Mouse (Mus musculus) left cerebral cortex, adult 8-10 months (tissue): ENCODE results near the gene Zfp950. TPM values are rescaled to one million over a fixed set of nuclear protein-coding genes. Genes with fewer than 3 reads are reported as not detected.
"Not testable (repeated sequence)": the region's sequence is repeated elsewhere in the genome, so short reads cannot be mapped to it uniquely, and the experiment has no call there.

Experiments
- DNase-seq, 2 experiments: peaks; one replicate each; pipeline ENCODE4 v3.0.0; 2022; ENCODE audit warnings: low spot score in 2 of 2
- total RNA-seq, 4 experiments: library from RNA; stranded (reverse); gene quantifications; 2 replicates each; pipeline ENCODE4 v1.2.4; 2022

The Zfp950 gene
- 10 to 100 TPM; 44.1 to 47.5 (median 45.9) TPM for total RNA-seq

DNA sequence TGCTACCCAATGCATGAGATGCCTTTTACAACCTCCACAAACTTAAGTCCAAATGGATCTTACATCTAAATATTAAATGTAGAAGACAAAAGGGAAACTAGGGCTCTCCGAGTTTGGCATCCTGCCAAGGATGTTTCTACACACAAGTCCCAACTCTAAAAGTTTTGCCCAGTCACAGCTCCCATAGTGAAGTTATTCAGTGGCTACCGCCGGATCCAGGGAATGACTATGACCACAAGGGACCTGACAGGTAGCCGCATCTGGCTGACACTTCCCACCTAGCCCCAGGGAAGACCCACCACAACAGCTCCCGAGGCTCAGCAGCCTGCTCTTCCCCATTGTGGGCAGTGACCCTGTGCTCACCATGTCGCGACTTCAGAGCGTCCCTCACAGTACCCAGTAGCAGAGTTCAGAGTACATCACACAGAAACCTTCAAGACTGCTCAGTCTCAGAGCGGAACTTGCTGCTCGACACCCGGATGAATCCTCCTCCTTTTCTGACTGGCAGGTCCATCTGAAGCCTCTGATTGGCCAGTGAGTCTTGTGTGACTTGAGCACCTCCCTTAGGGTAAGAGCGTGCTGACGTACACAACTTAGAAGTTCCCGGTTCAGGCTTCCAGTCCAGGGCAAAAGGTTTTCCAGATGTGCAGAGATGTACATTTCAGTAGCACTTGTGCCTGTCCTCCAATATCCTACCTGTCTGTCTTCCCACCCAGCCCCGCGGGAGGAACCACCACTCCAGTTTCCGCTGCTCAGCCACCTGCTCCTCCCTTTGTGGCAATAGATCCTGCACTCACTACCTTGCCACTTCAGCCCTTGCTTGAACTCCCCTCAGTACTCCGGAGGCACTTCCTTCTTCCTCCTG is at the start of gene Zfp950:
Gene Zfp950 (minus strand): TSS at position 499 of the 865 bp plus-strand sequence.
- peak; percentile 62 to 88 for DNase-seq

DNA sequence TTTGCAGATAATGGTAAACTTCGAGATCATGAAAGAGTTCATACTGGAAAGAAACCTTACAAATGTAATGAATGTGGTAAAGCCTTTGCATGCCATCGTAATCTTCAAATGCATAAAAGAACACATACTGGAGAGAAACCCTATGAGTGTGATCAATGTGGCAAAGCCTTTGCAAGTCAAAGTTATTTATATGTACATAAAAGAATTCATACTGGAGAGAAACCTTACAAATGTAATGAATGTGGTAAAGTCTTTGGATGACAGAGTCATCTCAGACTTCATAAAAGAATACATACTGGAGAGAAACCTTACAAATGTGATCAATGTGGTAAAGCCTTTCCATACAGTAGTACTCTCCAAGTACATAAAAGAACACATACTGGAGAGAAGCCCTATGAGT is 43.0 kb upstream of the Zfp950 start, which contains the start of gene Gm6020:
Gene Gm6020 (plus strand): TSS at position 301 of the 400 bp plus-strand sequence.
- not testable (repeated sequence) for DNase-seq

DNA sequence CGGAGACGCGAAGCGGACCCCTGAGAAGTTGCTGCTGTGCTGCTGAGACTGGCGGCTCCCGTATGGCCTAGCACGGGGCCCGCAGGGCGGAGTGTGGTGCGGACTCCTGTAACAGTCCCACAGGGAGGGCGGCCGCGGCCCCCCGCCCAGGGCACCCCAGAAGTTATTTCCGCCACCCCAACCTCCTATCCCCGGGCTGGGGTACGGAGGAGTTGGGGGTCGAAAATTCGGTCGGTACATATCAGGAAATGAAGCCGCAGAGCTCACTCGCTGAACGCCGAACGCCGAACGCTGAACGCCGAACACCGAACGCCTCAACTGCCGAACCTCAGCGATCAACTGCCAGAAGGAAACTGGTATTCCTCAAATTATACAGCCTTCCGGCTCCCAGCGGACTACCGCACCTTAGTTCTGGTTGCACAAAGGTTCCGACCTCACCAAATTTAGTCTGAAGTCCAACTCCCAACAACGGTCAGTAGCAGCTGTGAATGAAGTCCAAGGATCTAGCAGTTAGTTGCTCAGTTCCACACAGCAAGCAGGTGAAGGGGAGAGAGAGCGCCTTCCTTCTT is 35.2 kb upstream of the Zfp950 start, which contains the start of gene Gm7102:
Gene Gm7102 (minus strand): TSS at position 554 of the 569 bp plus-strand sequence.
- no peak for DNase-seq

DNA sequence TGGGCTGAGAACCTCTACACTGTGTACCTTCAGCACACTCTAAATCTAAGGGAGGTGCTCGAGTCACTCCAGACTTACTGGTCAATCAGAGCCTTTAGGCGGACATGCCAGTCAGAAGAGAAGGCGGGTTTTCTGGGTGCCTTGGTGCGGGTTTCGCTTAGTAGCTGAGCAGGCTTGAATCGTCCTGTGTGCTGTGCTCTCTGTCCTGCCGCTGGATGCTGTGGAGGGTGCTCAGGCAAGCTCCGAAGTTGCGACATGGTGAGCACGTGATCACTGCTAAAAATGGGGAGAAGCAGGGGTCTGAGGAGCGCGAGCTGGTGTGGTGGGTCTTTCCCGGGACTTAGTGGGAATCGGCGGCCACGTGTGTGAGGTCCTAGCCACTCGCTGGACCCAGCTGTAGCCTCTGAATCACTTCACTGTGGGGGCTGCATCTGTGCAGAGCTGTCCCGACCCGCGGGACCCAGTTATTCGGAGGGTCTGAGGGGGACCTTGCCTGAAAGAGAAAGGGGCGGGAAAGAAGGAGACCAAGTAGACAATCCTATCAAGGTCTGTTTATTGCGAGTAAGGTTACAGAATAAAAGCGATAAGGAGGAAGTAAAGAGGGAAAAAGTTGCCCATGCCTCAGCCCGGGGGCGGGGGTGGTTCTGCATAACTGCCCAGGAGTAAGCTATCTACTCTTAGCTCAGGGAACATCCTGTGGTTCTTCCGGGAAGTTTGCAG is 11.2 kb upstream of the Zfp950 start:
- no peak for DNase-seq

DNA sequence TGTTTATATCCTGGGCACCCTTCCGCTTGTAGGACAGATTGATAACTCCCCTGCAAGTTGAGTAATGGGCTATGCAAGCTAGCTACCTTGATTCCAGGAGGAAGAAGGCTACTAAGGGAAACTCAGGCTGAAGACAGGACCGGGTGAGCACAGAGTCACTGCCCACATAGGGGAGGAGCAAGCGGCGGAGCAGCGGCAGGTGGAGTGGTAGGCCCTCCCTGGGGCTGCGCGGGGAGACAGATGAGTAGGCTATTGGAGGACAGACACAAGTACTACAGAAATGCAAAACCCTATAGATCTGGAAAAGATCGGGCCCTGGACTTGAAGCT is 10.7 kb upstream of the Zfp950 start:
- no peak for DNase-seq

DNA sequence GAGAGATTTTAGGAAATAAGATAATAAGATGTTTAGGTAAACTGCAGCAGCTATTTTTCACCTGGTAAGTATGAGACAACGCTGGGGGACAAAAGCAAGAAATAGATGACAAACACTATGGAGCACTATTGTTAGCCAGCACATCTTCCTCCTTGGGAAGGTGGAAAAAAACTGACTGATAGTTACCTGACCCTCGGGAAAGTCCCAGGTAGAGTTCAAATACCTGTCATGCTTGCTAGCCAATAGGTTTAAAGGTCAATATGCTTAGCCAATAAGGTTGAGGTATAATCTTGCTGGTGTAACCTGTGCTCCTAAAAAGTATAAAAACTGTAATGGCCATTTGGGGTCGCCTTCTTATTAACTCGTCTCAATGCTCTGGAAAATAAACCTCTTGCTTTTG is 659 bp upstream of the Zfp950 start:
- DNase-seq = no peak

DNA sequence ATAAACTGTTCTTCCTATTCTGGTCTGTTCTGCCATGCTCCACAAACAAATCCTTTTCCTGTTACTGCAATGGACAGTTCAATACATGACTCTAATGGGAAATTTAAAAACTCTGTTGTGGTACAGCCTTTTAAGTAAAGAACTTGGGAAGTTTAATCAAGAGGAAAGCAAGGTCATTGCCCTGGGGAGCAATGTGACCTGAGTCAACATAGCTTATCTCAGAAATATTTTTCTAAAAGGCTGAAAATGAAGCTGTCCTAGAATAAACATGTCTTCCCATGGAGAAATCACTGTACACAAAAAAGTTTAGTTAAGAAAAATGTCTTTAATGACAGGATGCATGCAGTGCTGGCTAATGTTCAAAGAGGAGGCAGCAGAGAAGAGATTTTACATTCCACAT is 2.0 kb downstream of the Zfp950 start:
- DNase-seq = no peak

DNA sequence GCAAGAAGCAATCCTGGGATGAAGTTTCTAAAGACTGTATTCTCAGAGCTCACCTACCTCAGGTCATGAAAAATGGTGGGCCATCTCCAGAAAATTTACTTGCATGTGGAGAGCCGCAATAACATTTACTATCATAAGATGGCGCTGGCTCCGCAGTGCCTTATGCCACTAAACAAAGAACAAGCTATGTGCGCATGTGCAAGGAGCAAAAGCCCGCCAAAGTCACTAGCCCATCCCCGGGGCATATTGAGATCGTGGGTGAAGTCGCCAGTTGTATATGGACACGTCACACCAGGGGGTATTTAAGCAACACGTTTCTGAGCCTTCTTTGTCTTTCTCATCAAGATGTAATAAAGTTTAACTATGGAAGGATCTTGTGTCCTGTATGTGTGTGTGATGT is 9.5 kb downstream of the Zfp950 start:
- DNase-seq = no peak

DNA sequence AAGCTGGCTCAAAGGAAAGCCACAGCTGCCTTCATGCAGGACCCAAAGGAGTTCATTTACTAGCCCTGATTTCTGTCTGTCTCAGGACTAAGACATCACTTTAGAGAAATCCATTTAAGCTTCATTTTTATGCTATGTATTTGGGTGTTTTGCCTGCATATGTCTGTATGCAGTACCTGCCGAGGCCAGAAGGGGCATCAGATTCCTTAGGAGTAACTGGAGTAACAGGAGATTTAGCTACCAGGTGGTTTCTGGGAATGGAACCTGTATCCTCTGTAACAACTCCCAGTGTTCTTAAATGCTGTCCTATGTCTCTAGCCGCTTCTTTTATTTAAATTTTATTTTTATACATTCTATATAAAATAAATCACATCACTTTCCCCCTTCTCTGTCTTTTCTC is 30.5 kb downstream of the Zfp950 start:
- DNase-seq = no peak

DNA sequence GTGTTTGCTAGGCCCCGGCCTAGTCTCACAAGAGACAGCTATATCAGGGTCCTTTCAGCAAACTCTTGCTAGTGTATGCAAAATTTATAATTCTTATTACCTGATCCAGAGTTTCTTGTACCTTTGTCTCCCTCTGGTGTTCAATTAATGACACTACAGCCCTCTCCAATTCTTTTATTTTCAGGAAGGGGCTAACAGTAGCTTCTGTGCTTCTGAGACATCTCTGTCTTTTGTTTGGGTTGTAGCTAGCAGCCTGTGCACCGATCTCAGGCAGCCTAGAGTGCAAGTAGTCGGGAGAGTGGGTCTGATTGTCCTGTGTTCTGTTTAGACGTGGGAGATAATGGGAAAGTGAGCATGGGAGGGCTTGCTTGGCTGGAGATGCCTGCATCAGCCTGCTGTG is 42.9 kb downstream of the Zfp950 start:
- no peak for DNase-seq

DNA sequence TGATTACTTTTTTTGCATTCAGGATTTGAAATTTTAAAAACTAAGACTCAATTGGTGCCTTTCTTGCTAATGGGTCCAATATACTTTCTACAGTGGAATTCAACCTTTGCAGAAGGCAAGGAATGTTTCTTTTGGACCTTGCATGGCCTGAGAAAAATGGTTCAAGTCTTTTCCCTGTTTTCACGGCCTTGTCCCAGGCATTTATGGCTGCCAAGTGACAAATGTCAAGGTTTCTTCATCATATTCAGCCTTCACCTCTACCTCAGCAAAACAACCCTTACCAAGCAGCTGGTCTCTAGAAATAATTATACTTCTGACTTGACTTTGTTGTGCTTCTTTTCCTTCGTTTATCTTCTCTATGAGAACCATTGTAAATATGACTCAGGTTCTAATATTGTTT is 43.9 kb downstream of the Zfp950 start:
- no peak for DNase-seq

DNA sequence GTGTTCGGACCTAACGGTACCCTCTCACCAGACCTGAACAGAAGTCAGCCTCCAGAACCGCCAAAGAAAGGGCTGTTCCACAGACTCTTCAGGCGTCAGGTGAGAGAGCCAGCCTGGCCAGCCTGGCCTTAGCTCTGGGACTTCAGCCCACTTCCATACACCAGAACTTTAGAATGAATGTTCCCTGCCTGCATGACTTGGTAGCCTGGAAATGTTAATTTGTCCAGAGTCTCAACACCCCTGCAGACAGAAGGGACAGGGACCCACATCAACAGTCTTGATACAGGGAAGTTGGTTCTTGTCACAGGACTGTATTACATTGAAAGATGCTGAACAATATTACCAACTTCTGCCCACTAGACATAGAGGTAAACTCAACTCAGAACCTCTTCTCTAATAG is 50.1 kb downstream of the Zfp950 start:
- no peak for DNase-seq

DNA sequence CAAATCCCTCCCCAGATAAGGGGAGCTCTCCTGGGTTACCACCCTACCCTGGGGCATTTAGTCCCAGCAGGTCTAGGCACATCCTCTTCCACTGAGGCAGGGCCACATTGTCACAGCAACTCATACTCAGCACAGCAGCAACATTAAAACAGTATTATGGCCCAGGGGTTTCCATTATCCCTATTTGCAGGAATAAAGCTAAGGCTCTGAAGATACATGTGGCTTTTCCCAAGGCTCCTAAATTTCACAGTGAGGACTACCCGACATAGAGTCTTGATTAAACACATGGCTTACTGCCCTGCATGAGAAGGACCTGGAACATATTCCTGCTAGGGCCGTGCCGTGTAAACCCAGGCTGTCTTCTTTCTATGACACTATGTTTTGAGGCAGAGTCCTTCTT is 51.6 kb downstream of the Zfp950 start:
- DNase-seq = no peak

DNA sequence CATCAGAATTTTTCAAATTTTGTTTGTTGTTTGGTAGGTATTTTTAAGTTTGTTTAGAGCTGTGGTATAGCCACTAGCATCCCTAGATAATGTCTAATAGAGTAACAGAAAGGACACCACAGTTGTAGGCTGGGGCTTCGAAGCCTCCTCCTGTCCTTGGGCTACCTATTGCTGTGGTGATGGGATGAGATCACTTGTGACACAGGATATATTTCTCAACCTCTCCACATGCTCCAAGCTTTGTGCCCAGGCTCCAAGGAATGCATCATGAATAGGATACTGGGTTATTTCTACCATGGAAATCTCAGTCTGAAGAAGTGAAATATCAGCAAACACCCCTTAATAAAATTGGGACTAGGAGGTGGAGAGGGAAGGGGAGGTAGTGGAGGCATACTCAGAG is 52.9 kb downstream of the Zfp950 start:
- no peak for DNase-seq

DNA sequence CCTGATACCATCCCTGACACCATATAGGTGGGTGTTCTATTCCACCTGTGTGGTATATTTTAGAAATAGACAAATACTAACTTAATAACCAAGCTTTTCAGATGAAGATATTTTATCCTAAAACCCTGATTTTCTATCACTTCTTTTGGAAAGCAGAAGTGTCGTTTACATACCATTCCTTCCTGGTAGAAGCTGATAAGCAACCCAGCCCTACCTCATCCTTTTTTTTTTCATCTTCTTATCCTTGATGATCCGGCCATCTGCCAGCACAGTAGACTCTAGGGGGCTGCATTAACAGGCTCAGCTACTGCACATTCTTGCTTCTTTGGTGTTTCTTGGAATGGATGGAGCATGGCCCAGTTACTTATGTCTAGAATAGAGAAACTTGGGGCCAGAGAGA is 55.4 kb downstream of the Zfp950 start:
- no peak for DNase-seq

DNA sequence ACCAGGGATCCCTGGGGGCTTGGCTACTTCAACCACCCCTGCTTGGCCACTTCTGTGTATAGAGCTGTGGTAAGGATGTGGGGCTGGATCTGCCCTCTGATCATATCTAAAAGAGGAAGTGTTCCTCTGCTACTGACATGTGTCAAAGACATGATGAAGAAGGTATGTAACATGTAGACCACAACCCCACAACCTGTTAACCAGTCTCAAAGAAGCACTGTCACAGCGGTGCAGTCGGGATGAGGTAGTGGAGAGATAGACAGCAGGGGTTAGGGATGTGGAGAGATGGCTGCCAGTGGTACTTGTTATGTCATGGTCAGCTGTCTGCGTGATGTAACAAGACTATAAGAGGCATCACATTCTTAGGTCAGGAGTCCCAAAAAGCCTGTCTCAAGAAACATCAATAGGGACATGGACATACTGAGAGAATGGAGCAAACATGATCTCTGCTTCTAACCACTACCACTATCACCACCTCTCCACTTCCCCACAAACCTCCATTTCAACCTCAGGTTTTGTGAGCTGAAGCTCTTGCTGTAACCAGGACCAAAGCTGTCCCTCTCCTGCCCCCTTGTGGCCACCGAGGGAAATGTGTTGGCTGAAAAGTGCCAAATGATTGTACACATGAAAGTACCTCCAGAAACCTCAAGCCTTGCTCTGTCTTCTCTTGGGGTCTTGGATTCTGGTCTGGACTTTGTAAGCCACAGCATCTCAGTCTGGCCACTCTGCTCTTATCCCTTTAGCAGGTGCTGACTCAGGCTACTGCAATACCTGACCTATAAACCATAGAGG is 56.3 kb downstream of the Zfp950 start:
- peak; percentile 84 to 93 for DNase-seq

DNA sequence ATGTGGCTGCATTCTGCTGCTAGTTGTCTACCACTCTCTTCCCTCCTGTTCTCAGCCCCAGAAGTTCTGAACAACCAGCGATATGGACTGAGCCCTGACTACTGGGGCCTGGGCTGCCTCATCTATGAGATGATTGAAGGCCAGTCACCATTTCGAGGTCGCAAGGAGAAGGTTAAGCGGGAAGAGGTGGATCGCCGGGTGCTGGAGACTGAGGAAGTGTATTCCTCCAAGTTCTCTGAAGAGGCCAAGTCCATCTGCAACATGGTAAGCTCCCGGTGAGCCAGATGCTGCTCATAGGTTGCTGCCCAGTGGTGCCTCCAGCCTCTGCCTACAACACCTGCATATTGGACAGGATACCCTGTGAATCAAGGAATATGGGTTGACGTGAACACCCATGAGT is 57.6 kb downstream of the Zfp950 start:
- DNase-seq = no peak

DNA sequence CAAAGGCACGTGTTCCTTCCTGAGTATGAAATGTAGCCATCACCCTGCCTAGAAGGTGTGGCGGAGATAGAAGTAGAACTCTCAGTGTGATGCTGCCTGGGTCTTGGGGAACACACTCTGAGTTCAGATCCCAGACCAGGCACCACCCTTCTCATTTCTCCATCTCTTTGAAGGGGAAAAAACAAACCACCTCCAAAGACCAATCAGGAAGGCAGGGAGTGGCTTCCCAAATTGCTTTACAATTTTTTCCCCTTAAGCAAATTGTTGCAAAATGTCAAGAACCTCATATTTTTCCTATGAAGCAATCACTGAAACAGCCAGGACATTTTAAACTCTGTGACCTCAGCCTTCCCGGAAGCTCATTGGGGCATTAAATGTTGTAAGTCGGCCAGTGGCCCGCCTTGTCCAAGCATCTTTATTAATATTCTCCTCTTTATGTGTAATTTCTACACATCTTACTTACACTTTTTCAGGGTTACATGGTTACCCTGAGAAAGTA is 60.3 kb downstream of the Zfp950 start:
- no peak for DNase-seq

DNA sequence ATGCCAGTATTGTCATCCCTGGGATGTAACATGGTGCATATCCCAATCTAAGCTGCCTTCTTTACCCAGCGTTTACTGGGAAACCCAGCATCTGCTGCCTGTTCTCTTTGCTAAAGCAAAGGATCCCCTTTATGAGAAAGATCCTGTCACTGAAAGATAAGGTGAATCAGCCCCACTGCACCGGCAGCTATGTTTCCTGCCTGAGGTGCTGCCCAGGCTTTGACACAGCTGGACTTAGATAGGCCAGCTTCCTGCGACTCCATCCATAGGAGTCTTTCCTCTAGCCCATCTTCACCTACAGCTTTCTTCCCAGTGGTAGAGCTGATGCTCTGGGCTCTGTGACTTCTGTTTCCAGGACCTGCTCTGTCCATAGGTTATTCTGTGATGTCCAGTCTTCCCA is 62.0 kb downstream of the Zfp950 start:
- DNase-seq = no peak

DNA sequence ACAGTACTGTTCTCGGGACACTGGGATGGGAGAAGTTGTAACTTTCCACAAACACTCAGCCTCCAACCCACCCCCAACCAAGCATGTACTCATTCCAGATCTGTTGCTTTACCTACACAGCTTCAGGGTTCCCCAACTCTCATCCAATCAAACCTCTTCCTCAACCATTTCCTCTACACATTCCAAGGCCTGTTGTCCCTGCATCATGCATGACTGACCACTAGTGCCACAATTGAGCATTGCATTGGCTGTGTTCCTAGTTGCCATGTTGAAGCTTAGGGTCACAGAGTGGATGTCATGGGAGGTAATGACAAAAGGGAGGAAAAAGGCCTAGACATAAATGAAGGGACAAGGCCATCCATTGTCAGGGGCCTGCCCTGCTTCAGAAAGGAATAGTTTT is 75.6 kb downstream of the Zfp950 start:
- no peak for DNase-seq

DNA sequence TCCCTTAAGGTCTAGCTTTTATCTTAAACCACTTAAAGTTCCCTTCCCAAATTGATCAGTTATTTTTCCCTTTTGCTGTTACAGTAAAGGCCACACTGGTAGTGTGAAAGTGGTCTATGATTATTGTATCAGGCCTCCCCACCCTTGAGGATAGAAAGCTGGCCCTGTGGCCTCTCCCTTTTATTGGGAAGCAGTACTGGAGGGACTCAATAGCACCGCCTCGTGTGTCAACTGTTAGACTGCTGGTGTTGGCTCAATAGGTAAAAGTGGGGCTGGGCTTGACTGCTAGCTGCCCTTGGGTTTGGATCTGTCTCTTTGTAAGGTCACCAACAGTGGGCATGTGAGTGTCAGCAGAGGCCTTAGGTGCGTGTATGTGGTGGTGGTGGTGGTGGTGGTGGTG is 76.3 kb downstream of the Zfp950 start:
- DNase-seq = no peak
